Mouse (Mus musculus) erythroblast, adult 5-6 weeks (primary cell): ENCODE results near the gene Cfc1. TPM values are rescaled to one million over a fixed set of nuclear protein-coding genes. Genes with fewer than 3 reads are reported as not detected.

Source experiments
- ATAC-seq: replicated peaks from 2 replicates; pipeline ENCODE4 v1.8.0; 2016; ENCODE audit warnings: moderate number of reproducible peaks, mild to moderate bottlenecking, moderate TSS enrichment, inconsistent platforms; ENCODE audit not compliant: poor library complexity, low FRiP score, severe bottlenecking
- total RNA-seq, 2 experiments: library from RNA; stranded (forward) in 1 of 2; stranded (reverse) in 1 of 2; fragments of 150-400 nt in 1 of 2; fragments of 200-764, 138-1000 nt in 1 of 2; gene quantifications; 2 replicates each; pipeline versions ENCODE4 v1.2.3 to v1.2.4; 2015 to 2017; ENCODE audit warnings: low replicate concordance in 2 of 2

The Cfc1 gene
- total RNA-seq, 2 experiments from 2014 or later: not detected

DNA sequence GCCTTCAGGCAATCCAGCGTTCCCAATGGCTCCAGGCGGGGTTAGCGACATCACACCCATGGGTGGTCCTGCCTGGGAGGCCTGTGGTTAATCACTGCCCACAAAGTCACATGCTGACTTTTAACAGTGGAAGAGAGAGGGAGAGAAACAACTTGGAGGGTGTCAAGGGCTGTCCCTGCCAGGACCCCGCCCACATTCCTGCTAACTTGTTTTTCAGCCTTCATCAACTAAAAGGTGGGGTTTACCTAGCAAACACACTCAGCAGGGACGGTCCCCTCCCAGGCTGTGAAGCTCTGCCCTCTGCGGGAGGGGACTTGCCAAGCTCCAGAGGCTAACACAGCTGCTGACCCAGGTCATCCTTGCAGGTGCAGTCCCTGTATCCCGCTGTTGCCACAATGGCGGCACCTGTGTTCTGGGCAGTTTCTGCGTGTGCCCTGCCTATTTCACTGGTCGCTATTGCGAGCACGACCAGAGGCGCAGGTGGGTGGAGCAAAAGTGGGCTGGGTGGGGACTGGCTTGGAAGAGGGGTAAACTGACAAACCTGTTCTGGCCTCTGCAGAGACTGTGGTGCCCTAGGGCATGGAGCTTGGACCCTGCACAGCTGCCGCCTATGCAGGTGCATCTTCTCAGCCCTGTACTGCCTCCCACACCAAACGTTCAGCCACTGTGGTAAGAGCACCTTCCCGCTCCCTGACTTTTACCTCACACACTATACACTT lies 1.5 kb downstream of the Cfc1 start:
- no peak for ATAC-seq

DNA sequence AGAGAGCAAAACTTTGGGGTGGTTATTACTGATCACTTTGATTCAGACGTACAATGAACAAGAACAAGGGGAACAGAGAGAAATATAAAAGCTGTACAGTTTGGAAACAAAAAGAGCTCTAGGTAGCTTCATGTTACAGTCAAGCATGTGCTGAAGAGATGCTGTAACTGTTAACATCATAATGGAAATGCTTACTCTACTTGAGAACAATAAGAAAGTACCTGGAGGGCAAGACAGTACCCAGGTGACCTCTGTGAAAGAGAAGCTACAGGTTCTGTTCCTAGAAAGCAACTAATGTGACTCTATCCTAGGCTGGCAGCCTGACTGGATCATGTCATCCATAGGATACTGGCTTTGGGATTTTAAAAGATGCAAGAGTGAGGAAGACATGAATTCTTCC lies 11.6 kb downstream of the Cfc1 start:
- no peak for ATAC-seq

DNA sequence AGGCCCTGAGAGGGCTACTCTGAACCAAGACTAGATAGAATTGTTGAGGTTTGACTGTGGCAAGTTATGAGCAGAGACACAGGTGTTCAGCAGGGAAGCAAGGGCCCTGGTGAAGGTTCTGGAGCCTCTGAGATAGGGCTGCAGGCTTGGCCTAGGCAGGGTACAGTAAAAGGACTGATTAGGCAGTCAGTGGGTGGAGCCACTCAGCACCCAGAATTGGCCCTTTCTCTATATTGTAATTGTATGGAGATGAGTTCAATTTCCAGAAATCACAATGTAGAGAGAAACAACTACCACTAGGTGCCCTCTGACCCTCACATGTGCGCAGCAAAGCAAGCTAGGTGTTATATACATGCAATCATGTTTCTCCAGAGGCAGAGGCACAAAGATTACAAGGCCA lies 18.2 kb downstream of the Cfc1 start:
- ATAC-seq: no peak

DNA sequence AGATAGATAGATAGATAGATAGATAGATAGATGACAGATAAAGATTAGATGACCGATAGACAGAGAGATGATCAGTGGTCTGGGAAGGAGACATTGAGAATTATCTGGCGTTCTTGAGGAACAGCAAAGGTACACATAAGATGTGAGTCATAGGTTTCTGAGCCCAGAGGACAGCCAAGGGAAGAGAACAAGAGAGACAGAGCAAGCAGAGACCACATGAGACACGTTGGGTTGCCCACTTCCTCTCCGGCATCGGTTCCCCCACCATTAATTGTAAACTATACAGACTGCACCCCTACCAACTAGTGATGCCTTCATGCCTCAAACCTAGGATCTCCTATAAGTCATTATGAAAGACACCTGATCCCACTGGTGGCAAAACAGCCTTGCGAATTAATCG lies 18.8 kb downstream of the Cfc1 start:
- ATAC-seq: no peak

DNA sequence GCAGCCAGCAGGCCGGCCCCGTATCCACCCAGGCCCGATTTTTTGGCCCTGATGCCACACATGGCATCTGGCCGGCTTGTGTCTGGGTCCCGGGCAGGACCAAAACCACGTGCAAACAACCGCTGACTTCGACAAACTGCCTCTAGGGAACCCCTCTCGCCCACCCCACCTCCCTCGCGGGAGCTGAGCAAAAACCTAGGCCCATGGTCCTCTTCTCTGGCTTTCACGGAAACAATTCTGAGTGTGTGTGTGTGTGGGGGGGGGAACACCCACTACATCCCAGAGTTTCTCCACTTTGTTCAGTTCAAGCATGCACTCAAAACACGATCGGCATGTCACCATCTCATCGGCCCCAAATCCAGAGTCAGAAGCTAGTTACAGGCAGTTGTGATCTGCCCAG lies 25.4 kb downstream of the Cfc1 start, which contains the start of gene Prss40:
TSS of gene Prss40 (minus strand) at position 101 of the 400 bp plus-strand sequence.
- ATAC-seq: no peak

DNA sequence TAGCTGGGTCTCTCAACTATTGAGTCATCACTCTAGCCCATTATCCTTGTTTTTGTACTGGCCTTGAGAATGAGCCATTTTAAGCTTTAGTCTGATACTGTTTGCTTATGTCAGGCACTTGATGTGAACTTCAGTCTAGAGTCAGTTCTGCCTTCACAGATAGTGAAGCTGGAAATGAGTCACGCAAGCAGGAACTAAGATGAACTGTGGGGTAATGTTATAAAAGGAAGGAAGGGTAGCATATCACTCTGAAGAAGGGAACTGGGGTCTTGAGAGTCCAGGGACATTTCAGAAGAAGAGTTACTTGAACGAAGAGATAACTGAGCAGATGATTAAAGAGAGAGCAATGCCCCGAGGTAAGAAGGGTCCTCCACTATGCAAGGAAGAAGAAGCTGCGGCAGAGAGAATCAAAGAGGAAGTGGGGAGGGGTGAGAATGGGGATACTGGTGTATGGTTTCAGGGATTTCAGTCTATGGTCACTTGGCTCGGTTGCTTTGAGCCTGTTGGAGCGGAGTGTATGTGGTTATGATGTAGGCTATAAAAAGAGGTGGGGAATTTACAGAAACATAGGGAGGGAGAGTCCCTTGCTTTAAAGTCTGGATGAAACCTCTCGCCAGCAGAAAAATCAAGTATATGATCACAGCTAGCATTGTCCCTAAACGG lies 29.1 kb downstream of the Cfc1 start:
- no peak for ATAC-seq

DNA sequence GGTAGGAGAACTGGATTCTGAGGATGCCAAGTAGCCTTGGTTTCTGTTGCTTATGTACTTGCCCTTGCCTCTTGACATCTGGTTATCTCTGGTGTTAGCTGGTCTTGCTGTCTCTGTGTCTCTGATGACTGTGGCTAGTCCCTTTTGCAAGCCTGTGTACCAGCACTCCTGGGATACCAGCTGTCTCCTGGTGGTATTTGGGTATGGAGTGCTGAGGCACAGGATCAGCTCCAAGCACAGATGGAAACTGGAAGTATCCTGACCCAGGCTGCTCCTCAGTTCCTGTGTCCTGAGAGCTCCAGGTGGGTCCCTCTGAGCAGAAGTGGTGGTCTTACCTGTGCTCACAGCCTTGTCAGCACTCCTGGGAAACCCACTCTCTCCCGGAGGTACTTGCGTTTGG lies 32.7 kb downstream of the Cfc1 start:
- no peak for ATAC-seq

DNA sequence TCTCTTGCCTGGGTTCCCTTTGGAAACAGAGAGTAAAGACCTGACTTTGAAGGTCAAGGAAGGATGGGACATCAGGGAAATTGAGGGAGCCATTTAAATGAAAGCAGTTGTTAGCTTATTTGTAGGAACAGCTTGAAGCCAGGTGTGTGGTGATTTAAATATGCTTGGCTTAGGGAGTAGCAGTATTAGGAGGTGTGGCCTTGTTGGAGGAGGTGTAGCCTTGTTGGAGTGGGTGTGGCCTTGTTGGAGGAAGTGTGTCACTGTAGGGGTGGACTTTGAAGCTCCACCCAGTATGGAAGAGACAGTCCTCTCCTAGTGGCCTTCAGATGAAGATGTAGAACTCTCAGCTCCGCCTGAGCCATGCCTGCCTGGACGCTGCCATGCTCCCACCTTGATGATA lies 34.4 kb downstream of the Cfc1 start:
- ATAC-seq: no peak

DNA sequence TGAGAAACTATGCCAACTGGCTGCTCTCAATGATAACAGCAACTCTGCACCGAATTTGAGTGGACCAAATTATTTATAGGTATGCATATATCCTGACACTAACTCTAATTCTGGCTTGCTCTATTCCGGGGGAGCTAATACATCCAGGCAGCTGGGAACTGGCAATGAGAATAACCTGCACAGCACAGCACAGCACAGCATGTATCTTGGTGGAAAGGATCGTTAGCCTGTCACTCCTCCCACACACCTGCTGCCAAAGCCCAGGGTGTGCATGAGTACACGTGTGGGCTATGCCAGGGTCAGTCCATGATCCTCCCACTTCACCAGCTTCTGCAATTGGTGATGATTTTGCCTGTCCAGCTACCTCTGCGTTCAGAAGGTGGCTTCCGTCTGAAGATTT lies 36.0 kb downstream of the Cfc1 start:
- no peak for ATAC-seq

DNA sequence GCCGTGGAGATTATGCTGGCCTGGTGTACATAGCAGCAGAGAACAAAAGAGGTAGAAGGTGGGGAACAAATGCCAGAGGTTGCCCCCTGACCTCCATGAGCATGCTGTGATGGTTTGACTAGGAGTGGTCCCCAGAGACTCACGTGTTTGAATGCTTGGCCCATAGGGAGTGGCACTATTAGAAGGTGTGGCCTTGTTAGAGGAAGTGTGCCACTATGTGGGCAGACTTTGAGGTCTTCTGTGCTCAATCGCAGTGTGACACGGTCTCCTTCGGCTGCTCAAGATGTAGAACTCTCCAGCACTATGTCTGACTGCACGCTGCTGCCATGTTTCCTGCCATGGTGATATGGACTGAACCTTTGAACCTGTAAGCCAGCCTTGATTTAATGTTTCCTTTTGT lies 37.8 kb downstream of the Cfc1 start:
- ATAC-seq: no peak

DNA sequence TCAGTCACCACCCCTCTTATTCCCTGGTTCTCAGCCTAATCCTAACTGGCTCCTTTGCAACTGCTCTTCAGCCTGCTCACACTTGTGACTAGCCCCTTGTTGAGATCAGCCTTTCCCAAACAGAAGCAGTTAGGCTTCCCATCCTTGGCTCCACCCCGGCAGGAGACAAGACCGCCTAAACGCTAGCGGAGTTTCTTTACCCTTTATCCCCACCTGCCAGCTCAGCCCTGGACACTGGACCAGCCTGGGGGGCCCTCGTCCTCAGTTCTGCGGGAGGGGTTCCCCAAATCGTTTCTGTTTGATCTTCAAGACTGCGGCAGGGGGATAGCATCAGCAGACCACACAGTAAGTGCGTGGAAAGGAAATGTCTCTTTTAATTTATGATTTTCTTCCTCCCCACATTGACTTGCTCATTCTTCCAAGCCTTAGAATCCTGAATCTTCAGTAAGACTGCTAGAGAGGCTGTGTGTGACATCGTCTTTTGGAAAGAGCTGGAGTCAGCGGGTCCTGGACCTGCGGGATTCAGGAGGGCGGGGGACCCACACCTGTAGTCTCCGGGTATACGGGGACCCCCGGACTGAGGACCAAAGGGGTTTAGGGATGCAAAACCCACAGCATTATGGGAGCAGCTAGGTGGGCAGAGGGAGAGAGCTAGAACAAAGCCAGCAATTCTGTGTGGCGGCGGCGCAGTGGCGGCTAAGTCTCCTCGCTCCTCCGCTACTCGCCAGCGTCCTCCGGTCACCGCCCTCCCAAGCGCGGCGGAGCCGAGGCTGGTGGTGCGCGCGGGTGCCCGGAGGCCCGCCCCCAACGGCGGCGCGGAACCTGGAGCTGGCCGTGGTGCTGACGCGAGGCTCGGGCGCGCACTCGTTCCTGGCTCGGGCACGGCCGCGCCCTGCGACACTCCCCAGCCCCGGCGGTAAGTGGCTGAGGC lies 43.7 kb downstream of the Cfc1 start, which contains the start of gene Amer3:
TSS of gene Amer3 (plus strand) at position 807 of the 931 bp plus-strand sequence.
- ATAC-seq: no peak

DNA sequence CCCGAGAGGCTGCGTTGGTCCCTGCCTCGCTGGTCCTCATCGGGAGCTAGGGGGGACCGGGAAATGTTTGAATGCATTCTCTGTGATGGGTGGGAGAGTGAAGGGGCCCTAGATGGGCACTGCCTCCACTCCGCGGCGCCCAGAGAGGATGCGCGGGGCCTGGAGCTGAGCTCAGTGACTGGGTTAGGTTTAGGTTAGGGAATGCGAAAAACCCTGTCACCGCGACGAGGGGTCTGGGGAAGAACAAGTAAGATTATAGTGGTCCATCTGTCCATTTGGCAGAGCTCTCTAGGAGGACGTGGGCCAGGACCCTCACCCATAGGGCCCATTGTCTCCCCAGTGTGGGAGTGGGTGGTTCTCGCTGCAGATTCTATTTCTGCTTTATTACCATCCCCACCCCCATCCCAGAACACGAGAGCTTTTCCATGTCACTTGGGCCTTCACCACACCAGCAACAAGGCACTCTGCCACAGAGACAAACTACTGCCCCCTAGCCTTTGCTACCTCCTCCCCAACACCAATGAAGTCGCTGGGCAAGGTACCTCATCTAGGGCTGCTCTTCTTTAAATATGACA lies 44.4 kb downstream of the Cfc1 start:
- no peak for ATAC-seq

DNA sequence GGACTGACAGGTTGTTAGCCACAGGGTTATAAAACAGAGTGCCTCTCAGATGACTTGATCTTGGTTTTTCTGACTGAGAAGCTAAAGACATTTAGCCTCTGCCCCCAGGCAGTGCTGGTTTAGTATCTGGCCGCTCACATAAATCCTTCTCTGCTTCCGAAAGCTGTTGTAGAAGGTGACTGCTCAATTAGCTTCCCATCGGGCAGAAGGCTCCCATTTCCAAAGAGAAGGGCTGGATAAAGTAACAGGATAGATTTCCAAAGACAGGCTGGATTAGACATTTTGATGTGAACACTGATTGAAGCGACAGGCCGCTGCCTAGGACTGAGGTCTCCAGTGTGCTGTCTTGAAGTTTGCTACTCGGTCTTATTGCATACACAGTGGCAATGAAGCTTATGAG lies 46.8 kb downstream of the Cfc1 start:
- ATAC-seq: no peak

DNA sequence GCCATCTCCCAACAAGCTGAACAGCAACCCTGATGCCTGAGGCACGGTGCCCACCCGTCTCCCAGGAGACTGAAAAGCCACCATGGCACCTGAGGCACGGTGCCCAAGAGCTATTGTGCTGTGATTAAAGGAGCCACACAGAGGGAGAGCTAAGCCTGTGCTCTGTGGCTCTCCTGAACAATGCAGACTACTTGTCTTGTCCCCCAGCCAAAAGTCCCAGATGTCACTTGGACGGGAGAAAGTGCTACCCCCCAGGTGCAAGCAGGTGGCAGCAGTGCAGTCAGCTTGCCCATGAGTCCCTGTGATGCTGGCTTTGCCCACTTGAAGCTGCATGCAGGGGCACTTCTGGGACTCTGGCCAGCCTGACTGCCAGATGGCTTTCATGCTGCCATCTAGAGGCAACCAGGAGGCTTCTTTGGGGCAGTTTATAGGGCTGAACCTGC lies 48.4 kb downstream of the Cfc1 start:
- no peak for ATAC-seq

DNA sequence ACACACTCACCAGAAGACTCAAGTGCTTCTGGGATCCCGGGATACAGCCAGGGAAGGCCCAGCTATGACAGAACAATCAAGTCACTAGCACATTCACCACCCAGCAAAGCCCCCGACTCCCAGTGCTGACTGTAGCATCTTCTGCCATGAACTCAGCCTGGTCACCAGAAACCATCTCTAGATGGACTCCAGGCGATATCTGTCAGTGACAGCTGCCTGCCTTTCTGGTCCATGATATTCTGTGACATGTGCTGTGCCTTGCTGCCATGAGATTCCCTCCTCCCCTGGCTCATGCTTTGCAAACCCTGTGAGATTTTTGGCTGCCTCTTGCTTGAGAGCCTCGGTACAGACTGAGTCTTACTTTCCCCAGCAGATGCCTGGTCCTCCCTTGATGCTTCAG lies 49.3 kb downstream of the Cfc1 start:
- no peak for ATAC-seq

DNA sequence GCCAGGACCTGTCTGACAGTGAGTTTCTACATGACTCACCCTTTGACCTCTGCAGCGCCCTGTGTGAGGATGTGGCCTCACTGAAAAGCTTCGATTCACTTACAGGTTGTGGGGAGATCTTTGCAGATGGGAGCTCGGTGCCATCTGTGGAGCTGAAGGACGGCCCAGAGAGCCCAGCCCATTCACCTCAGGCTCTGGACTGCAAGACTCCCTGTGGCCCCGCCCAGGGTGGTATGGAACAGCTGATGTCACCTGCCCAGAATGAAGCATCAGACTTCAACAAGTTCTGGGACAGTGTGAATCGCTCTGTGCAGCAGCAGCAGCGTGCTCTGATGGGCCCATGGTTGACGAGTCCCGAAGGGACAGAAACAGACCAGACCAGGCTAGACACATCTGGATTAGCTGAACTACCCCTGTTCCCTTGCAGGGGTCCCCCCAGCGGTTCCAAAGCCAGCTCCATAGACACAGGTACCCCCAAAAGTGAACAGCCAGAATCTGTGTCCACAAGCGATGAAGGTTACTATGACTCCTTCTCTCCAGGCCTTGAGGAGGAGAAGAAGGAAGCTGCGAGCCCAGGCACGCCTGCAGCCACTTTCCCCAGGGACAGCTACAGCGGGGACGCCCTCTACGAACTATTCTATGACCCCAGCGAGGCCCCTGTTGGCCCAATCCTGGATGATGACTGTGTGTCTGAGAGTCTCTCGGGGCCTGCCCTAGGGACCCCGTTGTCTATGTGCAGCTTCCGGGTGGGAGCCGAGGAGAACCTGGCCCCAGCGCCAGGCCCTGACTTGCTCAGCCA lies 52.0 kb downstream of the Cfc1 start:
- no peak for ATAC-seq
